Mouse (Mus musculus) liver, adult (tissue): ENCODE measurements around the gene 1700021F05Rik.
"Not testable (repeated sequence)": the region's sequence is repeated elsewhere in the genome, so short reads cannot be mapped to it uniquely, and the experiment has no call there.

Experiments used
- GATA4 ChIP-seq: IDR thresholded peaks from 2 replicates; pipeline ENCODE4 v1.6.1; 2014; ENCODE audit warnings: mild to moderate bottlenecking, low read length; ENCODE audit not compliant: insufficient replicate concordance

Gene 1700021F05Rik

DNA sequence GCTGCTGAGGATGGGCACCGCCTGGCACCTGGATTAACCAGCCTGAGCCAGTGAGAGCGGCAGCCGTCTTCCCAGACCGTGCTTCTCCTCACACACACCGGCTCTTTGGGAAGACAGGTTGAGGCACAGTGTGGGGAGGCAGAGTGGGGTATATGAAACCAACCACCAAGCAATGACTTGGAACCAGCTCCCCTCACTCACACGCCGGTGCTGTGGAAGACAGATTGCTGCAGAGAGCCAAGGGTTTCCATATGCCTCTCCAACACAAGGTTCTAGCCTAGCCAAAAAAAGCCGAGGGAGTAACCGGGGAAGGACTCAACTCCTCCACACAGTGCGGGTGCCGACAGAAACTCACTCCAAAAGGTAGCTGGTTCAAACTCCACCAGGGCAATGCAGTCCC lies 18.5 kb upstream of the 1700021F05Rik start:
- TF ChIP-seq GATA4, result no peak

DNA sequence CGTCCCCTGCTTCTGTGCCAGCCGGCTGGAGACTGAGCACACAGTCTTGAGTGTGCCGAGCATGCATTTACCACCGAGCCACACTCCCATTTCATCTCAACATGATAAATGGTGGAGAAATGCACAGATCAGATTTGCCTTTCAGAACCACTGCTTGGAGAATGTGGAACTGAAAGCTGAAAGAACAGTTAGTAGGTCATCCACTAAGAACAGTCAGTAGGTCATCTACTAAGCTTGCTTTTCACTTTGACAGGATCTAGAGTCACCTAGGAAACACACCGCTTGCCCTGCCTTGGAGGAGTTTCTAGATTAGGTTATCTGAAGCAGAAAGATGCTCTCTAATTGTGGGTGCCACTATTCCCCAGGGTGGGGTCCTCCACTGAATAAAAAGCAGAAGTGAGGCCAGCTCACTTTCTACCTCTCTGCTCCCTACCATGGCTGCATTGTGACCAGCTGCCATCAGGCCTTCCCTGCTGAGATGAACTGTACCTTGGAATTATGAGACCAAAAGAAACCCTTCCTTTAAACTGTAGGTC lies 16.9 kb upstream of the 1700021F05Rik start:
- TF ChIP-seq GATA4, result no peak

- TF ChIP-seq GATA4, result no peak
Measured at GRCm38 (mm10) chr10:43551388-43551787, 10.6 kb upstream of the 1700021F05Rik start.

DNA sequence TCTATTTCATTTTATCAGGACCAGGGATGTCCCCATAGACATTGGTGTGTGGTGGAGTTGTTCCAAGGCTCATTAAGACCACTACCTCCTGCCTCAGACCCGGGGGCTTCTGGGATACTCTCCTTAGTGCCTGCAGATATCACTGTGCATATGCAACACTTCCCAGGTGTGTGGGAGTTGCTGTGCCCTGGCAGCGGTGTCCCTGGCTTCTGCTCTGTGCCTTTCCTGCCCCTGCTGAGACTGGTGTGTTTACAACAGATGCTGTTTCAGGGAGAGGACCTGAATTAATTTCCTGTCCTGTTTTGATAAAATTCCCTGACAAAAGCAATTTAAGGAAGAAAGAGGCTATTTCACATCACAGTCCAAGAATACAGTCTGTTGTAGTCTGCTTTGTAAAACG lies 10.1 kb upstream of the 1700021F05Rik start:
- TF ChIP-seq GATA4, result no peak

- no peak for TF ChIP-seq GATA4
Measured at GRCm38 (mm10) chr10:43549411-43549810, 8.6 kb upstream of the 1700021F05Rik start.

GRCm38 (mm10) chr10:43541153-43541544 lies 355 bp upstream of the 1700021F05Rik start:
- no peak for TF ChIP-seq GATA4

DNA sequence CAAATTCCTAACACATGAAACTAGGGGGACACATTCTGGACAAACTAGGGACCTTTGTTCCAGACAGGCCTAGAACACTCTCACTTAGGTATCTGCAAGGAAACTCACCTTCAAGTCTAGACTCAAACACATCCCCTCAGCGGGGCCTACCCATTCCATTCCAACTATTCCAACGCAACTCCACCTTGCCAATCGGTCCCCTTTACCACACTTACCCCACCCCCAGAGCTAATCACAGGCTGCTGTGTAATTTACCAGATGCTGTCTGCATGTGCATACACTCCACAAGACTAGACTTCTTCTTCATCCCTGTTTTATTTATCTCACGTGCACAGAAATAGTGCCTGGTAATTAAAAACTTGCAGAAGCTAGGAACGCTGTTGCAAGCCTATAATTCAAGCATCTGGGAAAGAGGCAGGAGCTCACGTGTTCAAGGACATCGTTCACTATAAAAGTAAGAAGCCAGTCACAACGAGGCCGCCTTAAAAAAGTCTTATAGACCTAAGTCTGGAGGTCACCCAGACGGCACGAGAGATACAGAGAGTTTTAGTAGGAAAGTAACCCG lies 966 bp downstream of the 1700021F05Rik start:
- TF ChIP-seq GATA4, result no peak

- TF ChIP-seq GATA4, result no peak
Measured at GRCm38 (mm10) chr10:43538831-43539230, 2.0 kb downstream of the 1700021F05Rik start.

DNA sequence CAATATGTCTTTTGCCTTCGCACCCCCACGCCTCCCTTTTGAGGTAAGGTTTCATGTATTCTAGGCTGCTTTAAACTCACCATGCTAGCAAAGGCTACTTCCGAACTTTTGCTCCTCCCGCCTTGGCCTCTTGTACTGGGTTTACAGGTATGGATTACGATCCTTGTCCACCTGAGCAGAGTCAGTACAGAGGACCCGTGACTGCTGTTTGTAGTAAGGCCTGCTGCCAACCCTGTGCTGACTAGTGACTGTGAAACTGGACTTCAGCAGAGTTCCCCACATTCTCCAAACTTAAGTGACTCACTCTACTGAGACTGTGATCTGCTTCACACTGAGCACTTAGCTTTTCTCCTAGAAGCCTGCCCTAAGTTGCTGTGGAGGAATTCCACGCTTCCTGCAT lies 3.1 kb downstream of the 1700021F05Rik start:
- TF ChIP-seq GATA4, result no peak

DNA sequence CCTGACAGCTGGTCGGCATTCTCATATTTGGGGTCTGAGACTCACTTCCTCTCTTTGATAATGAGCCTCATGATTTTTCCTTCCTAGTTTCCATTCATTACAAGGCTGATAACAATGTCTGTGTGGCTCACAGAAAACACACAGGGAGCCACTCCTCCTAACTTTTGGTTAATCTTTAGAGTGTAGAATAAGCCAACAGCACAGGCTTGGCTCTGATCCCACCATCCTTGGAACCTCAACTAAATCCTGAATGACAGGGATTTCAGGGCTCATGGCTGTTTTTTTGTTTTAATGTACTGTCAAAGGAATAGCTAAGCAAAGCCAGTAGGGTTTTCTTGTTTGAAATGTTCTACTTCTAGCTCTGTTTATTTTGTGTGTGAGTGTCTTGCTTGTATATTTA lies 6.4 kb downstream of the 1700021F05Rik start:
- TF ChIP-seq GATA4, result no peak

DNA sequence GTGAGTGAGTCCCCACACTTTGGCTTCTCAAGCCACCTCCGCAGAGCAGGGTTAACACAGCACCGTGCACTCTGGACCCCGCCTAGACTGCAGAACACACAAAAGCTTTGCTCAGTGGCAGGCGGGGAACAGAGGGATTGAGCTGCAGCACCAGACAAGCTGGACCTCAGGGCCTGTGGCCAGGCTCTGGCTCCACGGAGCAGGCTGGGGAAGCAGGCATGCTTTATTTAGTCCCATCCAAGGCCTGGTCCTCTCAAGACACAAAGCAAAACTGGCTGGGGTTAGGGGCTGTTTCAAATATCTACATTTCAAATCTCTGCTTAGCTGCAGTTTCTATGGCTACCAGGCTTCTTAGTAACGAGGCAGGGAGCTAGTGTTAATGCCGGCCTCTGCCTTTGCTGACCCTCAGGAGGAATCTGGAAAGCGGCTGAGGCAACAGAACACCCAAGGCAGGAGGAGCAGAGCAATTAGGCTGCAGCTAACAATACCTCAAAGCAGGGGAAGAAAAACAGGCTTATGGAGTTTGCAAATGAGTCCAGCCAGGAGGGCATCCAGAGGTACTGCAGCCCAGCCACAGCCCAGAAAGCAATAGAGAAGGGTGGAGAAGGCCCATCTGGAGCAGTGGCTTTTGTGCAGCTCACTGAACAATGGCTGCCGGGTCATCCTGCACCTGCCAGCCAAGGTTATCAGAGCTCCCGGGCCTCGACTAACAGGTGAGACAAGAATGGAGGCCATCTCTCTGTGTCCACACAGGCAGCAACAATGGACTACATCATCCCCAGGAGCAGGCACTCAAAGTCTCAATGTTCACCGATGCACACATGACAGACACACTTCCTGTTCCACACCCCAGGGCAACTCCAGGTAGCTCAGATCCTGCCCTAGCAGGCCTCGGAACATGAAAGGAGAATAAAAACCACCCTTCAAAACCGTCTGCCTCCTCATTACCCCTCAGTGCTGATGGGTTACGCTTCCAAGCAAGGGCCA lies 13.2 kb downstream of the 1700021F05Rik start:
- no peak for TF ChIP-seq GATA4

DNA sequence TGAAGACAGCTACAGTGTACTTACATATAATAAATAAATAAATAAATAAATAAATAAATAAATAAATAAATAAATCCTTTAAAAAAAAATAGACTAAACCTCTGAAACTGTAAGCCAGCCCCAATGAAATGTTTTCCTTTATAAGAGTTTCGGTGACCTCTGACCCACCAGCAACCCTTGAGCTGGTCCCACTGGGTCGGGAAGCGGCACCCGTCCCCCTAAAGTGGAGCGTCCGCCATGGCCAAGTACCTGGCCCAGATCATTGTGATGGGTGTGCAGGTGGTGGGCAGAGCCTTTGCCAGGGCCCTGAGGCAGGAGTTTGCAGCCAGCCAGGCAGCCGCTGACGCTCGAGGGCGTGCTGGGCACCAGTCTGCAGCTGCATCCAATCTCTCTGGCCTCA lies 16.9 kb downstream of the 1700021F05Rik start, which contains the start of gene Gm9803:
Gene Gm9803 (plus strand): TSS at position 154 of the 400 bp plus-strand sequence.
- TF ChIP-seq GATA4, result not testable (repeated sequence)

GRCm38 (mm10) chr10:43519977-43520376 lies 20.8 kb downstream of the 1700021F05Rik start:
- TF ChIP-seq GATA4, result no peak

- TF ChIP-seq GATA4, result no peak
Measured at GRCm38 (mm10) chr10:43518368-43518767, 22.4 kb downstream of the 1700021F05Rik start.

GRCm38 (mm10) chr10:43517836-43518235 lies 23.0 kb downstream of the 1700021F05Rik start:
- no peak for TF ChIP-seq GATA4
